Mouse (Mus musculus) thymus, adult 2 months (tissue): Measurements from ENCODE around the gene Gm13539.

ENCODE experiments used
- CTCF ChIP-seq: fragments of 200-500 bp; IDR thresholded peaks from 2 replicates; pipeline ENCODE4 v1.5.1; 2012; ENCODE audit warnings: mild to moderate bottlenecking, control low read depth, low read length, moderate library complexity, borderline replicate concordance; ENCODE audit not compliant: control insufficient read depth, poor library complexity, insufficient read depth; ENCODE audit errors: extremely low read depth
- POLR2A ChIP-seq: fragments of 200-500 bp; IDR thresholded peaks from 2 replicates; pipeline ENCODE4 v1.6.1; 2012; ENCODE audit warnings: mild to moderate bottlenecking, low read length, control low read depth, moderate library complexity; ENCODE audit not compliant: control insufficient read depth, poor library complexity, insufficient read depth; ENCODE audit errors: extremely low read depth

DNA sequence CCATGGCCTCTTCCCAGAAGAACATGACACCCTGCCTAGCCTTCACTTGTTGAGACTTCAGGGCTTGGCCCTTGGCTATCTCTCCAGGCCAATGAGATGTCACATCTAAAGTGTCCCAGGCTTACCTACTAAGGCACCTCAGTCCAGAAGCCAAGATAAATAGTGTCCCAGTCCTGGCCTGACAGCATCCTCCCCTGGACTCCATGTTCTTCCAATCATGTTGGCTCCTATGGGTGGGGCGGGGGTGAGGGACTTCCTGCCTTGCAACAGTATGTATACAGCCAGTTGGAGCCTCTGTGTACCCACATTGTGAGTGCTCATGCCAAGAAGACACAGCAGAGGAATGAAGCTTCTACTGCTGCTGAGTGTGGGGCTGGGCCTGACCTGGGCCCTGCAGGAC is 5.3 kb upstream of the Gm13539 start, which contains the start of gene Lcn11:
- no peak for TF ChIP-seq CTCF
- TF ChIP-seq POLR2A, result no peak
